Mouse (Mus musculus) lung, postnatal 14 days (tissue): ENCODE measurements at regions not wholly inside any gene's neighbourhood (a gene's known extent, or its start where the extent isn't known, plus 50 kb on each side); places are given as distances from the start of the nearest gene placed in this dataset.

Experiments used
- DNase-seq: peaks from one replicate; pipeline ENCODE4 v3.0.0; 2021

DNA sequence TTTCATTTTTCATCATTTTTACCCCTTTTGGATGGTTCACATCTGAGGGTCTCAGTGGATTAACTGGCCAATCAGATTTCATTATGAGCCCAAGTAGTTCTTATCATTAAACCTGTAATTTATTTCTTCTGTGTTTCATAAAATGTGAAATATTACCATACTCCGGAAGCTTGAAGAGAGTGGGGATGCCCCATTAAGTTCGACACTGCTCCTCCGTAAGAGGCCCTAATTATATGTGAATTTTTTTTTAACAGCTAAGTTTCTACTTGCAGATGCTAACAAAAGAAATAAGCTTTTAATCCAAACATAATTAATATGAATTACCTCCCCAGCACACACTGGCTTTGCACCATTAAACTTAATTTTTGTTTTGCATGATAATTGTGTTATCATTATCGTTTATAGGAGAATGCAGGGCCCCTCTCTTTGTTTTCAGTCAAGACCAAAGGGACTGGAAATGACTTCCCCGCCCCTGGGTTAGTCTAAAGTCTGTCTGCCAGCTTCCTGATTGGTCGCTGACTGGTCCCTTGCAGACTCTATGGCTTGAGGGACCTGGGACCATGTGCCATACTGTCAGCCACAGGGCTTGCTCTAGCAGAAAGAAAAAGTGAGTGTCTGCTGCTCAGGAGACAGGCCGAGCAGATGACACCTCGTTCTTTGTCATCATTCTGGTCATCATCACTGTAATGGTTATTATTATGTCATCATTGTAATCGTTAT is 270.9 kb upstream of the Zfp703 start:
- no peak for DNase-seq

DNA sequence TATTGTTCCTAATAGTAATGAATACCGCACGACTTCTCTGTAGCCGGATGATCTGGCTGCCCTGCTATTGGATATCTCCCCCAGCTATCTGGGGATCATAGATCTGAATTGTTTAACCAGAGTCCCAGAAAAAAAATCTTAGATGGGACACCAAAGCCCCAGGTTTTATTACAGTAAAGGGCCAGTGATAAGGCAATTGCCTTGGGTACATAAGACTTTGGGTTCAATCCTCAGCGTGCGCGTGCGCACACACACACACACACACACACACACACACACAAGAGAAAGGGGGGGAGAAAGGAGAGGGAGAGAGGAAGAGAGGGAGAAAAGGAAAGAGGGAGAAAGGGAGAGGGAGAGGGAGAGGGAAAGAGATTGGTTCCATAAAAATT is 270.4 kb upstream of the Zfp703 start:
- no peak for DNase-seq

DNA sequence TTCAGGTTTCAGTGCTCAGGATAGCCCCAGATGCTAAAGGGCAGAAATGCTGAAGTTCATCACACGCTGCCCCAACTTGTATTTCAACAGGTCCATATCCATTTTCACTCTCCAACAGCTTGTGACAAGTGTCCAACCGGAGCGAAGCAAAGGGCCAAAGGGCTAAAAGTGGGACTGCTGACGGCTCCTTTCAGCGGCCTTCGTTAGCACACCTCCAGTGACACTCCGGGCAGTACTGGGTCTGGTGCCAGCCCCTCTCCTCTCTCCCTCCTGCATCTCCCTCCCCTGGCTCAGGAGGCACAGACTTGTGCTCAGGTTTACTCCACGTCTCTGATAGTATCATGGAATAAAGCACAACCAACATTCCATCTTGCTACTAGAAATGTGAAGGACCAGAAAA is 263.3 kb upstream of the Zfp703 start:
- no peak for DNase-seq

DNA sequence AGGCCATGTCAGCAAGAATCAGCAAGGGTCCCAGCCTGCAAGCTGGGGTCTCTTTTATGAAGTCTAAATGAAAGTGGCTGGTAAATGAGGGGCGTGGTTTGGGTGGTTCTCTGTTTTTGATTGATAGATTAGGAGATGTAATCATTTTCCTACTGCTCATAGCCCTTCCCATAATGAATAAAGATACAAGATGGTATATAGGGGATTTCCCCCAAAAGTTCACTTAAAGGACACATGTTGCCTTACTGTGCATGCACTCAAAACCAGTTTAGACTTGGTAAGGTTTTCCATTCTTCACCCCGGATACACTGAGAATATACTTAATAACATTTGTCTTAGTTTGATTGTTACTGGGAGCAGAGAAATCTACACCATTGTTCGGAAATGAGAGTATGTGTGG is 262.4 kb upstream of the Zfp703 start:
- DNase-seq: no peak

DNA sequence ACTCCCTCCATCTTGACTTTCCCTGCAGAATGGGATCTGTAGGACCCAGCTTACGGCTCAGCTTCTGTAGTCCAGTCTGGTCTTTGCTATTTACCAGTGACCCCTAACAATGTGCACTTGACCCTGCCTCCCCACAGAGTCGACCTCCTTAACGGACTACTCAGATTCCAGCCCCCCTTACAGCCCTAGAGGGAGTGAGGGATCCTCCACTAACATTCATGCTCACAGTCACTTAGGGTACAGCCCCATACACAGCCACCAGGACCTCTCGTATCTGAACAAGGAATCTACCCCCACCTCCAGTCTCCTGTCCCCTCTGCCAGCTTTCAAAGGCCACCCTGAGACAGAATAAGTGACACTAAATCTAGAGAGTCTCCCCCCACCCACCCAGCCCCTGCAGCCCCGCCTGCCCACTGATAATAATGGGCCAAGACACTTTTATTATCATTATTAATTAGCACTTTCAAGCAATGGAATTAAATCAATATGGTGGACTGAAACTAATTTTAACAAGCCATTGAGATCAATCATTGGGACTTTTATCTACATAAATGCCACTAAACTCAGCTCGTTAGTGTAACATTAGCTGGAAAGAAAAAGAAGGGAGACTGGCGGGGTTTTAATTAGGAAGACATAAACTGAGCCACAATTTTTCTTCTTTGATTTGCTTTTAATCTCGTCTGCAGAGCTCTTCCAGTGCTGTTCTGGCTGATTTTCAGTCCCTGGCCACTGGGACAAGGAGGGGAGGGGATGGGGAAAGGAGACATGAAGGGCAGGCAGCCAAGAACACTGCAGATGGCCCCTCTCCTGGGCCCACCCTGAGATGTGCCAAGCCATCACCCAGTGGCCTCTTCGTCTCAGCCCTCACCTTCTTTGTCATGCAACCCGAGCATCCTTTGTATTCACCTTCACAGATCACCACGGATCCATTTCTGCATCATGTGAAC is 258.4 kb upstream of the Zfp703 start:
- DNase-seq: no peak

DNA sequence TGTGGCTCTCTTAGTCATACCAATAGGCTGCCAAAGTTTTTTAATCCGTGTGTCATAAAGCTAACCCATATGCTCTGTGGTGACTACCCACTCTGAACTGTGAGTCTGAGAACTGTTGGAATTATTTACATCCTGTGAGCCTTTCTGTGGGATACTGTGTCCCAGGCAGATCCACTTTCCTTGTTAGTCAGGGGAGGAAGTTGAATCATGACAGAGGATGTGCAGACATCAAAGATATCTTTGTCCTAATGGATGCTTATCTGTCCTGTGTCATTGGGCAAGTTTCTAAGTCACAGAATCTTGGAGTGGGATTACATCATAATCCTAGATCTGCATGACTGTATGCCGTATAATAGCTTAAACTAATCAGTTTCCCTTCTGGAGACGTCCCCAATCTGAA is 254.4 kb upstream of the Zfp703 start:
- DNase-seq: no peak

DNA sequence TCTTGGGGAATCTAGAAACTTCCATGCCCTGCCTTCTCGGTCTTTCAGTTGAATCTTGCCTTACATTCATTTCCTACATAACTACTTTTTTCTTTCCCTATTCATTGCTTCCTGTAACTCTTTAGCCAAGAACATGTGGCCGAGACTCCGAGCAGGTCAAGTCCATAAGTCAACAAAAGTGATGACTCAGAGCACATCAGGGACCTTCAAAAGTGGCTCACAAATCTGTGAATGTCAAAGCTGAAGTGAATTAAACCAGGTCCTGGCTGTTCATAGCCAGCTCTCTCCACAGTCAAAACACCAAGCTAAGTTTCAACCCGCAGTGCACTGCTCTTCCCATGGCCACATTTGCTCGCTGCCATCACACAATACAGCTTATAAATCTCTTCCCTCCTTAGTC is 252.5 kb upstream of the Zfp703 start:
- DNase-seq: no peak

DNA sequence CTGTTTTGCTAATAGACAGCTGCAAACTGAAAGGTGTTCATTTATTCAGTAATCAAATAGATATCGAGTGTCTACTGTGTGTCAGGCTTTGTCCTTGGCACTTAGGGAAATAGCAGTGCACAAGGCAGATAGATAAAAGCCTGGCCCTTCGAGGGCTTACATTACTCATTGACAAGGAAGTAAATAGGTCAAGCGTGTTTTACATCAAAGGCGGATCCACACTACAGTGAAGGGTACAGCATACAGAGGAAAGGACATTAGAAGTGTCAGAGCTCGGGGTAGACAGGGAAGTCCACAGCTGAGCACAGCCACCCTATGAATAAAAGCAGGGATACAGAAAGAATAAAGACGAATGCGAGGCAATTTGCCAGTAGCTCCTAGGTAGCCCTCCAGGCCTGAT is 251.6 kb upstream of the Zfp703 start:
- DNase-seq: no peak

DNA sequence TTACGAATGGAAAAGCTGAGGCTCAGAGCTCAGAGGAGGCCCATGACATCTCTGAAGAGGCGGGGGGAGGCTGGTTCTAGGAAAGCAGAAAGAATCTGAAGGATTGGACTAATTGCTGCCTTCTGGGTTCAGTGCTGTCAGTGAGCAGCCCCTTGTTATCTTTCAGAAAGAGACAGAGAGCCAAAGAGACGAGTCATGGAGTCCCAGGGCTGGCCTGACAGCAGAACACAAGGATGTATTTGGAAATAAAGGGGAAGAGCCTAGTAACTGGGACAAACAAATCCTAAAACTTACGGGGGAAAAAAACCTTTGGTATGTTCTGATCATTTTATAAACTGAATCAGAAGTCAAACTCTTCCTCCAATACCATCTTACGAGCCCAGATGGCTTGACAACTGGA is 247.8 kb upstream of the Zfp703 start:
- DNase-seq: no peak

DNA sequence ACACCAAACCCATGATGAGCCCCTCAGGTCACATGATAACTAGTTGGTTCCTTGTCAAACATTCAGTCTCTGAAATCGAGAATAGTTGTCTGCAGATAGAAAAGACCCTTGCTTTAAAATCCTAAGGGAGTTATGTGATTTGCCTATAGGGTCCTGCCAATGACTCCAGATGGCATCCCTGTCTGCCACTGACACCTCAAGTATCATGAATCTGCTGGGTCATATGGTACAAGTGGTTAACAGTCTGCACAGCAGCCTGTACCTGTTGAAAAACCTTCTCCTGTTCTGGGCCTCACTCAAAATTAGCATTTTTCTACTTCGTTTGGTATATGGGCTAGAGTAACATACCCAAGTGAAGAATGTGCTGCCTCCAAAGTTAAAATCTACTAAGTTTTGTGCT is 246.0 kb upstream of the Zfp703 start:
- no peak for DNase-seq

DNA sequence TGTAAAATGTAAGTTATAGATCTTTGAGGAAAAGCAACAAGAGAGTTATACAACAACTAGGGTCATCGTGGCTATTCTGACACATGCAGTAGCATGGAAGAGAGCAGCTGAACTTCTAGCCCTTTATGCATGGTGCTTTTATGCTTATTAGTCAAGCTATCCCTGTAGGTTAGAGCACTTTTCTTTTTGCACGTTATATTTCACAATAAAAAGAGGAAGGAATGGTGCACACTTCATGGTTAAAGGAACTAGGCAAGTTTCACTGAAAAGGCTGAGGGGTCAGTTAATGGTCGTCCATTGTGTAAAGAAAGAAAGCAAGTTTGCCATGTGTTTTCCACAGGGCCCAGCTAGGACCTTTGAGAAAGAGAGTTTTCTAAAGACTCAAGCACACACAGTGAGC is 232.7 kb upstream of the Zfp703 start:
- no peak for DNase-seq

DNA sequence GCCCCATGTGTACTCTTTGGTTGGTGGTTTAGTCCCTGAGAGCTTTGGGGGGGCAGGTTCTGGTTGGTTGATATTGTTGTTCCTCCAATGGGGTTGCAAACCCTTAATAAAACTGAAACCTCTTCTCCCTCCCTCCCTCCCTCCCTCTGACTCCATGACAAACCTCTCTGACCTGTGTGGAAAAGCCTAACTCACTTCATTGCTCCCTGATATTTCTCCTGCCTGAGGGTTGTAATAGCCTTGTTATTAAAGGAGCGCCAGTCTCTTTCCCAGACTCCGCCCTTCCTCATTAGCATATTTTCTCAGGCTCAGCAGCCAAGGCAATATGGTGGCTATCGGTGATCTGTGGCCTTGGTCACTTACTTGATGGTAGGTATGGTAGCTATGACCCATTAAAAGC is 230.3 kb upstream of the Zfp703 start:
- DNase-seq: no peak

DNA sequence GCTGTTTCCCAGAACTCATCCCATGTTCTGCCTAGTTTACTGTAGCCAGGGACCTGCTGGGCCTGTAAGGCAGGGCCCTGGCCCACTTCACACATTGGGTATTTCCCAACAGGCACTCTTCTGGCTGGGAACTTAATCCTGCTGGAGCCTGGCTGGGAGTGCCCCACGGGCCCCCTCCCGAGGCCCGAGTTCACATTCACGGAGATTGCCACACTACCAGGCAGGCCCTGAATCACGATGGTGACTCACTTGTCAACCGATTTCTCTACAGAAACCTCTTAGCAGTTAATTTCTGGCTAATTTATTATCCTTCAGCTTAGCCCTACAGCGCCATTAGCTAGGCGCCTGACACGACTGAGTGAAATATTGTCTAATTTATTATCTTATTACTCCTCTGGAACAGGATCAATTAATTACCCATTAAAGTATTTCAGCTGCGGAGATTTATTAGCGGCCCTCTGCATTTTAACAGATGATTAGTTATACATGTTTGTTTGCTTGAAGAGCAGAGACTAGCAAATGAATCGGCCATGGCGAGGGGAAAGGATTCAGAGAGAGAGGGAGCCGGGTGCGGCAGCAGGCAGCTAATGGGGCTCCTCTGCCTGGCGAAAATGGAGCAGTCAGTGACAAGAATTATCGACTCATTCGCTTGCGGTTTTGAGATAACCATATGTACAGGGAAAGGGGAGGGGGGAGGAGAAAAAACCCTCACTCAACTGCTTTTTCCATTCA is 229.7 kb upstream of the Zfp703 start:
- peak; percentile 40 for DNase-seq

DNA sequence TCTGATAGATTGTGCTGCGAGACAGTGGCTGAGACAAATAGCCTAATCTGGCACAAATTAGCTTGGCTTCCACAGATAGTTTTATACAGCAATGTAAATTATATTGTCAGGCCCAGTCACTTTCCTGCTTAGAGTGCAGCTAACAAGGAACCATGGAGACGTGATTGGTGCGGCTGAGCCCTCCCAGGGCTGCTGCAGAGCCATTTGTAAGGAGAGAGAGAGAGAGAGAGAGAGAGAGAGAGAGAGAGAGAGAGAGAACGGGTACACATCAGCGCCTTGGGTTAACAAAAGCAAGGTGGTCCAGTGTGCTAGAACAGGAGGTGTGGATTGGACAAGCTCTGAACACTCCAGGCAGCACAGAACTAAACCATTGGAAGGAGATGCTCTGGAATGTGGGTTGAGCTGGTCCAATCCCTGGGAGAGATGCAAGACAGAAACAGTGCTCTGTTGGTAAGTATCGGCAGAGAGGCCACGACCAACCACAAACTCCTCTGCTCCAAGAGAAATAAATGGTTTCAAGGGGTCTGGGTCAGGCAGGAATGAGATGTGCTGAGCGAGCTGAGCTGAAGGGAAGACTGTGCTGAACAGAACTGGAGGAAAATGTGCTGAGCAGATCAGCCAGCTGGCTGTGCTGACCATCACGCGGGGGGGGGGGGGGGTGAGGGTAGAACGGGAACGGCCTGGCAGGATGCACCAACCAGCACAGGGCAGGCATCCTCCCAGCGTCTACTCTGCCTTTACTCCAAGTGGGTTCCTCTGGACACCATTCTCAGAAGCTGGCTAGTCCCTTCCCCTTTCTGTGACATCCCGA is 228.8 kb upstream of the Zfp703 start:
- DNase-seq: no peak

DNA sequence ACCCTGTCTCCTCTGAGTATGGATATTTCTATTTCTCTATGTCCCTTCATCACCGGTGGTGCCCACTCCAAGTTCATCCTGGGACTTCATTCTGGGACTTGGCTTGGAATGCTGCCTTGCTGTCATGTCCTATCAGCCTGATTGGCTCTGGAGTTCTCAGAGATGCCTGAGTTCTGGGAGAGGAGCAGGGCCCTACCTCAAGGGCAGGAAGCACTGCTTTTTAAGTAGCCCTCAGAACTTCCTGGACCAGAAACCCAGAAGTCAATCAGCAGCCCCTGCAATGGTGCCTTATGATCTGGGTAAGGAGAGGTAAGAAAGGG is 228.2 kb upstream of the Zfp703 start:
- no peak for DNase-seq

DNA sequence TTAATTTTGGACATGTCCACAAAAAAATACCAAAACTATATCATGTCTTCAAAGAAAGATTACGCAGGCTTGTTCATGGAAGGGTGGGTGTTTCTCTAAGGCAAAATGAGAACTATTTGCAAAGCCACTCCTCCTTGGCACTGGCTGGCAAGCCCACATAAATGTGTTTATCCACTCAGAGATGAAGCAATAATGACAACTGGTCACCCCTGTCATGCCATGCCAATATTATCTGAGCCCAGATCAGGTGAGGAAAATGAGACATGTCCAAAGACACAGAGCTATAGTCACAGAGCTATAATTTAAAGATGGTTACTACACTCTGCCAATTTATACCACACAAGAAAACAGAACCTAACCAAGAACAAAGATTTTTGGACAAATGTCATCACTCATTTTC is 227.0 kb upstream of the Zfp703 start:
- DNase-seq: no peak

DNA sequence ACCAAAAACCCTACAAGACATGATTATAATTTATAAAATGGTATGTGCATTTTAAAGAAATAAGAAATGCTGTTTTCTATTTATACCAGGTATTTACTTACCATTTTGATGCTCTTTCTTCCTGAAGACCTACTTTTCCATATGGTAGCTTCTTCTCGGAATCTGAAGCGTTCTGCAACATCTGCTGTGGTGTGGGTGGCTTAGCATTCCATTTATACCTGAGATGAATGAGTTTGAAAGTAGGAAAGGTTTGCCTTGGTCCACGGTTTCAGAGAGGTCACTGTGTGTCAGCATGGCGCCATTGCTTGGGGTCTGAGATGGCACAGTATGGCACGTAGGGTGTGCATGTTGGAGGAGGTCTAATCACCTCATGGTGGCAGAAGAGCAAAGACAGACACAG is 225.5 kb upstream of the Zfp703 start:
- DNase-seq: no peak

DNA sequence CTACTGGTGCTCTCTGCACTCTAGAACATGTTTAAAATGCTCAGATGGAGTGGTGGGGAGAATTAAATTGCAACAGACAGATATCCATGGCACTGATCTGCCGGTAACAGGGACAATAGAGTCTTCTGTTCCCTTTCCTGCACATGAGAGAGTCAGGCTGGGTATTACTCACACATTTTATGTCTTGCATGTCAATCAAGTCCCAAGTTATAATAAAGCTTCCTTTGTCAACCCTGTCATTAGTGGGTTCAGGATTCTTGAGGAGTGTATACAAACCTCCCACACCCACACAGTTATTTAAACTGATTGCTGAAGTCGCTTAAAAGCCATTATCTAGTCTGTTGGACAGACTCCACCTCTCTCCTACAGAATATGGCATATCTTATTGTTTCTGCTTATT is 220.7 kb upstream of the Zfp703 start:
- no peak for DNase-seq

DNA sequence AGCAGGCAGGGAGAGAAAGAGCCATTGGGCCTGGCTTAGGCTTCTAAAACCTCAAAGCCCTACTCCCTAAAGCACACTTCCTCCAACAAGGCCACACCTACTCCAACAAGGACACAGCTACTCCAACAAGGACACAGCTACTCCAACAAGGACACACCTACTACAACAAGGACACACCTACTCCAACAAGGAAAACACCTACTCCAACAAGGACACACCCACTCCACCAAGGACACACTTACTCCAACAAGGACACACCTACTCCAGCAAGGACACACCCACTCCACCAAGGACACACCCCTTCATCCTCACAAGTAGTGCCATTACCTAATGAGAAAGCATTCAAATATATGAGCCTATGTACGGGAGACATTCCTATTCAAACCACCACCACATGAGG is 216.4 kb upstream of the Zfp703 start:
- no peak for DNase-seq

DNA sequence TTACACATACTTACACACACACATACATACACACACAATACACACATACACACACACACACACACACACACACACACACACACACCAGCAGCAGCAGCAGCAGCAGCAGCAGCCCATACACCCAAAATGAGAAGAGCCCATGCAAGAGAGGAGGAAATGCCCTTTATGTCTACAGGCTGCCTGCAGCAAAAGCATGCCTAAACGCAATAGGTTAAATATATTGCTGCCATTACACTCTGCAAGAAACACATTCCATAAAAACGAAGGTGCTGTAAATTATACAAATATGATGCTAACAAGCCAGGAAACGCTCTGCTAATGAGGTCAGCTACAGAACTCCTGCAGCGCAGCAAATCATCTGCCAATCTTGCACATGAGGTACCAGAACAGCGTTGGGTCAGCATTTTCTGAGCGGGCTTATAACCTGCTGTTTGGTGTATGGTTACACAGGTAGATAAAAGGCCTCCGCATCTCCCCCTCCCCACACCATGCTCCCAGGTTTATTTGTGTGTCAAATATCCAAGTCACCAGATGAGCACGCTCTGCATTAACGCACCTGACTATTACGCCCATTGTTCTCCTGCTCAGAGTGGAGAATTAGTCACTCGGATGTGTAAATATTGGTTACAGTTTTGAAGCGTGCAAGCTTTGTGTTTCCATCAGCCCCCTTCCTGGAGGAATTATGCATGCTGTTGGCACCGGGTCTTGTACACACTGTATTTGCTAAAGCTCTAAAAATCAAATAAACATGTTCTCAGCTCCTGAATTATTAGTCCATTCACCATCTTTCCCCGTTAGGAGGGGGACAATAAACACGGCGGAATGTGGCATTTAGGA is 214.0 kb upstream of the Zfp703 start:
- DNase-seq: no peak

DNA sequence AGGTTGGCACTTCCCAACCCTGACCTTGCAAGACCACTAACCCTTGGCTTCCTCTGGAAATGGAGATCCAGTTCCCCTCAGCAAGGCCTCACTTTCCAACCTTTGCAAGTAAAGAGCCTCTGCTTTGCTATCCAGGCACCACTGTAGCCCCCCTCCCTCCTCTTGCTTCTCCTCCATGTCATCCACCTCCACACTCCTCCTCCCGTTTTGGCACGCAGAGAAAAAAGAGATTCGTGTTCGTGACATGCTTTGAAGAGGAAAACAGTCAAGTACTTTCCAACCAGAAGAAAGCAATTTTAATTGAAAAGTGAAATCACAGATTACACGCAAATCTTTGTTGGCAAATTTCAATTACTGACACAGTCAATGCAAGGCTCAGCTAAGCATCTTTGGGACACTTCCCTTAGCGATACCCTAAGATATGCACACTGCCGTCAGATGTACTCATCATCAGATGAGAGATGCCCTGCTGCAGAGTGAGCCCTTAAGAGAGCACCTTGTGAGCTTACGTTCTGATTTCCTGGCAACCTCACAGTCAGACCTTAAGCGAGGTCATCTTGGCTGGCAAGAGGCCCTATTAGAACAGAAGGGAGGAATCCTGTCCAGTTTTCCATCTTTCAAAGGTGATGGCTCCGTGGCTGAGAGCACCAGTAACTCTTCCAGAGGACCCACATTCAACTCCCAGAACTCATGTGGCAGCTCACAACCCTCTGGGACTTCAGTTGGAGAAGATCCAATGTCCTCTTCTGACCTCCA is 208.5 kb upstream of the Zfp703 start:
- no peak for DNase-seq
